Mouse (Mus musculus) lung, adult 2 months (tissue): ENCODE measurements around the gene Slc6a9. TPM values are rescaled to one million over a fixed set of nuclear protein-coding genes. Genes with fewer than 3 reads are reported as not detected.

ENCODE experiments used
- DNase-seq: peaks from one replicate; pipeline ENCODE4 v3.0.0; 2022
- H3K4me1 ChIP-seq: fragments of 200-500 bp; 2 replicates; pipeline ENCODE4 v1.6.1; 2011; ENCODE audit warnings: low read length; ENCODE audit not compliant: control insufficient read depth, insufficient read depth
- H3K4me3 ChIP-seq: fragments of 200-500 bp; replicated peaks from 2 replicates; pipeline ENCODE3; 2011; ENCODE audit warnings: low read depth, mild to moderate bottlenecking, control low read depth, low read length; ENCODE audit errors: extremely low read depth
- CTCF ChIP-seq: fragments of 200-500 bp; IDR thresholded peaks from 2 replicates; pipeline ENCODE4 v1.5.1; 2011; ENCODE audit warnings: mild to moderate bottlenecking, low read length, control low read depth; ENCODE audit not compliant: insufficient read depth
- POLR2A ChIP-seq: fragments of 200-500 bp; IDR thresholded peaks from 2 replicates; pipeline ENCODE4 v1.6.1; 2011; ENCODE audit warnings: low read depth, mild to moderate bottlenecking, control low read depth, low read length, borderline replicate concordance; ENCODE audit errors: extremely low read depth
- WGBS: fragments of 180-500 bp; shearing (Covaris S2); methylation state at CpG from one replicate; pipeline ENCODE4 v1.1.7; 2018; 5-methylcytosine and 5-hydroxymethylcytosine counted together
- polyA plus RNA-seq: library from polyadenylated mRNA; depleted of rRNA; stranded (reverse); fragments of >200 nt; gene quantifications from 2 replicates; pipeline ENCODE4 v1.2.3, GENCODE M21; 2012; rRNA removed

Slc6a9 gene
- polyA plus RNA-seq = 77.6 and 84.6 TPM in 2 replicates

DNA sequence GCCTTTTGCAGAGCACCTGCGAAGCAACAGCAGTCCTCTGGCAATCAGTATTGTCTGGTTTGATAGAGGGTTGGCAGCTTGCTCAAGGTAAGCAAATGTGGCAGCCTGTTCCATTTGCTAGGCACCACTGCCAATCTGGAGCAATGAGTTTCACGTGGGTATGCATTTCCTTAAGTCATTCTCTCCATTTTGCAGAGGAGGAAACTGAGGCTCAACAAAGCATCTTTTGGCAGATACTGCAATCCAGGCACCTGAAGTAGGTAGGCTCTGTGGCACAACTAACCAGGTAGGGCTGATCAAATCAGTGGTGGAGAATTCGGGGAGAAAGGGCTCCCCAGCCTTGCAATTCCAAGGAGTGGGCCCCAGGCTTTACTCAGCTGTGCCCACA lies at the start of gene Slc6a9:
TSS of gene Slc6a9 (plus strand) at position 50 of the 388 bp plus-strand sequence.
- no peak for TF ChIP-seq CTCF
- no peak for TF ChIP-seq POLR2A

DNA sequence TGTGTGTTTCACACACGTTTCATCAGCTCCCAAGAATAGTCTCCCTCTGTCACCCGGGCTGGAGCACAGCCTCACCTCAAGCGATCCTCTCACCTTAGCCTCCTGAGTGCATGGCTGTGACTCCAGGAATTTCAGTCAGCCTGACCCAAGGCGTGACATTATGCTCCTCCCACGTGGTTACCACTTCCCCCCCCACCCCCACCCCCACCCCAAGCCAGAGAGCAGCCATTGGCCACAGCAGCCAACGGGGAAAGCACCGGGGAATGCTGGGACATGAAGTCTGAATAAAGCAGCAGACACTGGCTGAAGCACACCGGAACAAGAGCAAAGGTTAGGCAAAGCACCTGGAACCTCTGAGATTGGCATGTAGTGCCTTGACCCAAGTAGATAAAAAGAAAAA lies 47.3 kb upstream of the Slc6a9 start:
- no peak for DNase-seq
- WGBS = 22% methylated on average over 8 of the region's 8 CpGs
- Histone ChIP-seq H3K4me3 (no peak overlapping the region), H3K4me1 (no peaks in the 10 kb centered on the region)
- TF ChIP-seq POLR2A = no peak
- TF ChIP-seq CTCF = no peak

More for the DNA sequence above, at the start of gene Slc6a9:
- peak within 1 kb of the TSS; percentile 81 for H3K4me3 ChIP-seq
- no peak for DNase-seq
- peaks cover 17% of the 10 kb centered on the region for H3K4me1 ChIP-seq
- WGBS = 36% methylated on average over 3 of the region's 3 CpGs

DNA sequence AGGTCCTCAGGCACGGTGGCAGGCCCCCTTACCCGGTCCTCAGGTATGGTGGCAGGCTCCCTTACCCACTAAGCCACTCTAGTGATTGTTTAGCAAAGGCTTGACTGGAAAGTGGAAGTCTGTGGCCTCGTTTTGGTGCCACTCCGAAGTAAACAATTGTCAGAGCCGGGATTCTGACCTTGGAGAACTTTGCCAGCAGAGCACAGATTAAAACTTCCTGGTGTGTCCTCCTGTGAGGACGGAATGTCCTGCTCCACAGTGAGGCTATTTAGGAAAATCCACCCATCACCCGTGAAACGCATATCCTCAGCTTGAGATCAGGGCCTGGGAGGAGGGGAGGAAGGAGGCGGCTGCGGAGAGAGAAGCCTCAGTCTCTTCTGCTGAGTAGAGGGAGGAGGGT lies 46.0 kb upstream of the Slc6a9 start:
- no peak overlapping the region for H3K4me3 ChIP-seq
- H3K4me1 ChIP-seq = no peaks in the 10 kb centered on the region
- DNase-seq = no peak
- TF ChIP-seq POLR2A (no peak), CTCF (no peak)
- 43% methylated on average over 10 of the region's 10 CpGs for WGBS

- Histone ChIP-seq H3K4me1 (no peaks in the 10 kb centered on the region), H3K4me3 (no peak overlapping the region)
- no peak for DNase-seq
- WGBS = 80% methylated on average over 6 of the region's 6 CpGs
- TF ChIP-seq POLR2A (no peak), CTCF (no peak)
These were observed 34.4 kb upstream of the Slc6a9 start for GRCm38 (mm10) chr4:117799904-117800303.

DNA sequence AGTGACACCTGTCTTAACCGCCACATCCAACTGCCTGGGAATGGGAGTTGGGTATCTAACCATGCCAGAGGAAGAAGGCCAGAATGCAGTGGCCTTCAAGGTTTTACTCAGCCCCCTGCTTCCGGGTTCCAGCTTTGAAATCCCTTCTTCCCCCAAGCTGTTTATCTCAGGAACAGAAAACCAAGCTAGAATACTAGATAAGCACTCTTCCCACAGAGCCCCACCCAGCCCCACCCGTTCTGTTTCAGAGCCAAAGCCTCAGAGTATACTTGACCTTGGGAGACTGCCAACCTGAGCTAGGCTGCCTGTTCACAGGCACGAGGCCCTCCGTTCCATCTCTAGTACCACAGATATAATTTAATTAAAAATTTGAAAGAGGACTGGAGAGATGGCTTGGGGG lies 27.3 kb upstream of the Slc6a9 start:
- Histone ChIP-seq H3K4me3 (no peak overlapping the region), H3K4me1 (no peaks in the 10 kb centered on the region; the same call in 1 of the 2 replicates)
- no peak for TF ChIP-seq CTCF
- WGBS = 30% methylated on average over 5 of the region's 5 CpGs
- peak; percentile 12 for DNase-seq

DNA sequence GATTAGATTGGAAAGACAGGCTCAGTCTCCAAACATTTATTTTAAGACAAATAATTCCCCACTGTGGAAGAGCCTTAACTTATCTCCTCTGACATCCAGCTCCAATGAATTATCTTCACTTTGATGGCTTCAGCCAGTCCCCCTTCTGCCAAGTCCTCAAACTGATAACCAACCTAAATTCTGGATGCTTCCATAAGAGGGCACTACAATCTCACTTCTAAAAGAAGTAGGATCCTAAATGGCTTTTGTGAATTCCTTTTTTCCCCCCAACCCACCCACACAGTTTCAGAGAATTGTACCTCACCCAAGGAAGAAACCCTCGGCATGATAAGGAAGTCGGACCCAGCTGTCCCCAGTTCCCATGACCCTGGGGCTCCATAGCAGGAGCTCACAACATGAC lies 23.4 kb upstream of the Slc6a9 start:
- H3K4me3 ChIP-seq = no peak overlapping the region
- 26% methylated on average over 2 of the region's 2 CpGs for WGBS
- H3K4me1 ChIP-seq = no peaks in the 10 kb centered on the region; the same call in 1 of the 2 replicates
- no peak for TF ChIP-seq POLR2A
- TF ChIP-seq CTCF = no peak
- no peak for DNase-seq

- peak; percentile 36; the same call in 1 of the 2 replicates for TF ChIP-seq POLR2A
- no peak for TF ChIP-seq CTCF
- 38% methylated on average over 9 of the region's 9 CpGs for WGBS
- Histone ChIP-seq H3K4me1 (no peaks in the 10 kb centered on the region), H3K4me3 (no peak overlapping the region)
- no peak for DNase-seq
These were observed 20.6 kb upstream of the Slc6a9 start for GRCm38 (mm10) chr4:117813591-117814192.

DNA sequence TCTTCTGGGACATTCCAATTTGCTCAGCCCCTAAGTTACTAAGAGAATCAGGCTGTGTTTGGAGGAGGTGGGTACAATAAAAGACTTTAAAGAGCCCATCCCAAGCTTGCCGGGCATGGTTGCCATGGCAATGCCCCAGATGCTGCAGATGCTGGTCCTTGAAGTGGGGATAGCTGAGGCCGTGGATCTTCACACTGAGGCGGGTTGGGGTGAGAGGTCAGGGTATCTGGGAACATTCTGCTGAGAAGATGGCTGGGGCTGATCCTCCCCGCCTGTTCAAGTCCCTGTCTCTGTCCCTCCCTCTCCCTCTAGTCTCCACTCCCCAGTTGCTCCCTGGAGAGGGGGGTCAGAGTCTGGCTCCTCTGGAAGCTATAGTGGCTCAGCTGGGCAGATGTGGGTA lies 20.0 kb upstream of the Slc6a9 start:
- 53% methylated on average over 4 of the region's 4 CpGs for WGBS
- TF ChIP-seq POLR2A (no peak), CTCF (no peak)
- no peak for DNase-seq
- no peaks in the 10 kb centered on the region for H3K4me1 ChIP-seq
- no peak overlapping the region for H3K4me3 ChIP-seq

- no peak for TF ChIP-seq CTCF
- no peak for TF ChIP-seq POLR2A
- WGBS = 75% methylated on average over 5 of the region's 5 CpGs
These were observed 17.5 kb upstream of the Slc6a9 start for GRCm38 (mm10) chr4:117816776-117817175.

DNA sequence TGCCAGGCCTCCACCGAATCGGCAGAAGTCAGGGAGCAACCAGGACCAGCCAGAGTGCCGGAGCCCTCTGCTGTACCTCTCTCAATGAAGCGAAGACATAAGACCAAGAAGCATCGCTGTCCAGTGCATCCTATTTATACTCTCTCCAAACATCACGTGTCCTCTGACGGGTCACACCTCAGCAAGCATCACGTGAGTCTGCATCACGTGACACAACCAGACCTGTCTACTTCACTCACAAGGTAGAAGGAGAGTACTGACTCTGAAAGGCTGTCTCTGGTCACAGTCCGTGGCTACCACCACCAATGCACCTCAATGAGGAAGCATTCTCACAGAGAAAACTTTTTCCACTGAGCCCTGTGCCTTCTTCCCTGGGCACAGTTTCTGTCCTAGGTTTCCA lies 16.3 kb upstream of the Slc6a9 start:
- DNase-seq = no peak
- Histone ChIP-seq H3K4me1 (no peaks in the 10 kb centered on the region), H3K4me3 (no peak overlapping the region)
- 92% methylated on average over 10 of the region's 10 CpGs for WGBS
- TF ChIP-seq POLR2A = no peak
- no peak for TF ChIP-seq CTCF

More at GRCm38 (mm10) chr4:117816776-117817175, 17.5 kb upstream of the Slc6a9 start:
- no peak overlapping the region for H3K4me3 ChIP-seq
- no peak for DNase-seq
- H3K4me1 ChIP-seq = no peaks in the 10 kb centered on the region
